Mouse (Mus musculus) cortical plate, adult 2 months (tissue): ENCODE data around the gene Sdf2.

Source experiments
- CTCF ChIP-seq: fragments of 200-500 bp; IDR thresholded peaks from 2 replicates; pipeline ENCODE4 v1.5.1; 2011; ENCODE audit warnings: mild to moderate bottlenecking, control low read depth, low read length; ENCODE audit not compliant: insufficient read depth; ENCODE audit errors: extremely low read depth
- POLR2A ChIP-seq: fragments of 200-500 bp; IDR thresholded peaks from 2 replicates; pipeline ENCODE4 v1.6.1; 2011; ENCODE audit warnings: mild to moderate bottlenecking, low read length, control low read depth; ENCODE audit not compliant: insufficient read depth; ENCODE audit errors: extremely low read depth

DNA sequence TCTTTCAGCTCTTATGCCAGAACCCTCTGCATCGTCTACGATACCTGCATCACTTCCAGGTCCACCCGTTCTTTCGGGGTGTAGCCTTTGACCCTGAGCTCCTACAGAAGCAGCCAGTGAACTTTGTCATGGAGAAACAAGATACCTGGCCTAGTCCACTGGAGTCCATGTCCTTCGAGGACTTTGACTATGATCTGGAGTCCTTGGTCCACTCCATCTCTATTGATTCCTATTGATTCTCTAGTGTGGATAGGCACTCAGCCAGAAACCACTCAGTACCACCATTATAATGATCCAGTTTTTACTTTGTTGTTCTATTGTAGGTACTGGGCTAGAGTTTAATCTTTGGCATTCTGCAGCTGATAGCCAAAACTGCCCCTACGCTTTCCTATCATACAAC lies 49.0 kb downstream of the Sdf2 start:
- TF ChIP-seq CTCF = no peak
- no peak for TF ChIP-seq POLR2A
